Mouse (Mus musculus): ENCODE measurements around the gene Scmh1.
"Not testable (repeated sequence)": the region's sequence is repeated elsewhere in the genome, so short reads cannot be mapped to it uniquely, and the experiment has no call there.

Gene Scmh1

DNA sequence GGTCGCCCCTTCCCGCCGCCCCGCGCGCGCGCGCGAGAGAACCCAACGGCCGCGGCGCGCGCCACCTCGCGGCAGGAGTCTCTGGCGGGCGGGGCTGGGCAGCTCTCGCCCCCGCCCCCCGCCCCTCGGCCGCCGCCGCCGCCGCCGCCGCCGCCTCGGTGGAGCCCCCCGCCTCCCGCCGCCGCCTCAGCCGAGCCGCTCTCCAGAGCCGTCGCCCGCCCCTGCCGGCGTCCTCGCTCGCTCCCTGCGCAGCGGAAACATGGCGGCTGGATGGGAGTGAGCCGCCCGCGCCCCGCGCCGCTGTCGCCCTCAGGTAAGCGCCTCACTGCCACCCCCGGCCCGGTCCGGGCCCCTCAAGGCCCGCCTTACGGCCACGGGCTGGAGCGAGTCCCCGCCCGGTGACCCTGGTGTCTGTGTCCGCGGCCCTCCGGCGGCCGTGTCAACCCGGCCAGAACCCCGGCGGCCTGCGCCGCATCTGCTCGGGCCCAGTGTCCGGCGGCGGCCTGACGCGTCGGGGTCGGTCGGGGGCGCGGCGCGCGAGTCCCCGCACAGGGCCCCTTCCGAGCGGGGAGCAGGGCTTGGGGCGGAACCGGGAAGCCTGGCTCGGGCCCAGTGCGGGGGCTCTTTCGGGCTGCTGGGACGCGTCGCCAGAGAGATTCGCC lies at the start of gene Scmh1:
Gene Scmh1, plus strand, starts transcription at position 138 of the 662 bp plus-strand sequence.
- peak; percentile 75 for DNase-seq

DNA sequence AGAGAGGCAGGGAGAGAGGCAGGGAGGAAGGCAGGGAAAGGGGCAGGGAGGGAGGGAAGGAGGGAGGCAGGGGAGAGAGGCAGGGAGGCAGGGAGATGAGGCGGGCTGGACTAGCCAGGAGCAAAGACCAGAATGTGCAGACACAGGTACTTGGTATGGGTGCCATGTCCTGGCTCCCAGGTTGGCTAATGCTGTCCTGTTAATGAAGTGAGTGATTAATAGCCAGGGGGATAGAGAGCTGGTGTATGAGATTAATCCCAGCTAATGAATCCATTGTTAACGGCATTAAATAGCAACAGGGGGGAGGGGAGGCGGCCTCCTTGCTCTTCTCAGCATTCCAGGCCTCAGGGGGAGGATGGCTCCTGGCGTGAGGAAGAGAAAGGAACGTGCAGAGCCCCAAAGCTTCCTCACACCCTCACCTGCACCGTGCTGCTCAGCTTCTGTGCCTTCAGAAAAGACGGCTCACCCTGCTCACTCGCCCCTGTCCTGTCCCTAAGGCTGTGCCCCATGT lies 45.0 kb upstream of the Scmh1 start:
- no peak for DNase-seq

DNA sequence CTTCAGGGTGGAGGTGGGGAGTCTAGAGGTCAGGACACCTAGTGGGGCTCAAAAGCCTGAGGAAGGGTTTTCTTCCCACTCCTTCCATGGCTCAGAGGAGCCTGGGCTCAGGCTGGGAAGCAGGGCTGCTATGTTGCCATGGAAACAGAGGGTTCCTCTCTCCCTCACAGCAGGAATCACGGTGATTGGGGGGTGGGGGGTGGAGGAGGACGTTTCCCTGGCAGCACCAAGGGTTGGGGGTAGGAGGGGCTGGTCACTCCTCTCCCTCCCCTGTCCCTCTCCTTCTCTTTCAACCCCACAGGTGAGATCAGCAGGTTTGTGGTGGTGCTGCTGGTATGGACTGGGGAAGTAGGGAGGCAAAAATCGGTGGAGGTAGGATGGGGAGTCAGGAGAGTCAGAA lies 40.4 kb upstream of the Scmh1 start:
- DNase-seq, result peak; percentile 39

DNA sequence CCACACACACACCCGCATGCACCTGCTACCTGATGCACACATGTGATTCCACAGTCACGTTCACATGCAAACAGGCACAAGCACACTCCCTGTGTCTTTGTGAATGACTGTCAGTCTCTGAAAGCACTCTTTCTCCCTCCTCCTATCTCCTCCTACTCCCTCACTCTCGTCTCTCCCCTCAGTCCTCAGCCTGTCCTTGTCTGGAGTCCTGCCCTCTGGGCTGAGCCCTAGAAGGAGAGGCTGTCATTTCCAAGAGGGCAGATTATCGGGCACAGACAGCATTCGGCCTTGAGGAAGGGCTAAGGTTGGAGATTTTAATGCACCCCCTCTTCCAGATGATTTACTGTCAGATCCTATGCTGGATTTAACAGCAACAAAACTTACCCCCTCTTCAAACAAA lies 39.6 kb upstream of the Scmh1 start:
- DNase-seq, result no peak

DNA sequence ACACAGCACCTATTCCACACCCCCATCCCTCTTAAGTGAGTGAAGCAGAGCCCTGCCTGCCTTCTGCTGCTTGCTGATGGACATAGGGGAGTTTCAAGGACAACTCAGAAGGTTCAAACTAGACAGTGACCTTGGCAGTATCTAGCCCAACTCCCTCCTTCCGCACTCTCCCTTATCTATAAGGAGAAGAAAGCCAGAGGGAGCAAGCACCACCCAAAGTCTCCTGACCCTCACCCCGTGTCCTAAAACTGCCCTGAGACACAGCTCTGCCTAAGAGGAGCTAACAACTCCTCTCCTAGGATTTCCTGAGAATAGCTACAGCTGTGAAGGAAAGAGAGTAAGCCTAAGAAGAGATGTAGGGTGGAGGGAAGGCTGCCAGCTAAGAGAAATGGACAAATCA lies 37.0 kb upstream of the Scmh1 start:
- no peak for DNase-seq

DNA sequence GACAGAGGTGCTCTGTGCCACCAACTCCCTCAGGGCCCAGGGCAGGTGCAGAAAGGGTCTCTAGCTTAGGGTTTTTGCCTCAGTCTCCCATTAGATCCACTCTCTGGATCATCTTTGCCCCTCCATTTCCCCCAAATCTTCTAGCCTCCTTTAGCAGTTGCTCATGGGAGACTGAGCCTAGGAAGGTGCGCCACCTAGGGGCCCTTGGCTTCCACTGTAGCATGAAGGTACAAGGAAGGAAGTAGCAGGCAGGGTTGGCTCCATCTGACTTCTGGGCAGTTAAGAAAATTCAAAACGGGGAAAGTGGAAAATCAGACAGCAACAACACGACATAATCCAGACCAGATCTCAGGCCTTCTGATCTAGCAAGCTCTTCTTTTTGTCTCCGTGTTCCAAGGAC lies 36.4 kb upstream of the Scmh1 start:
- DNase-seq, result peak; percentile 84

DNA sequence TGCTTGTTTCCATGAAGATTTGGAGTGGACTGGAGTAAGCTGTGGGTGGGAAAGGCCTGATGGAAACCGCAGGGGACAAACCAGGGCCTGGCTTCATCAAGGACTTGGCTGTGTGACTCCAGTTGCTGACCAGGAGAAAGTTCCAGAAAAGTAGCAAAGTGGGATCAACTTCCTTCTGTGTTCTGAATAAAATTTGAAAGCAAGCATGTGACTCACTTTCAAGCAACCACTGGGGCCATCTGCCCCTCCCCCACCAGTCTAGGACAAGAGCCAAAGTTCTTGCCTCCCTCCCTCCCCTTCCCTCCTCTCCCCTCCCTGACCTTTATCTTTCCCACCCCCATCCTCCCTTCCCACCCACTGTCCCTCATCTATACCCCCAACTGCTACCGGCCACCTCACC lies 35.9 kb upstream of the Scmh1 start:
- no peak for DNase-seq

DNA sequence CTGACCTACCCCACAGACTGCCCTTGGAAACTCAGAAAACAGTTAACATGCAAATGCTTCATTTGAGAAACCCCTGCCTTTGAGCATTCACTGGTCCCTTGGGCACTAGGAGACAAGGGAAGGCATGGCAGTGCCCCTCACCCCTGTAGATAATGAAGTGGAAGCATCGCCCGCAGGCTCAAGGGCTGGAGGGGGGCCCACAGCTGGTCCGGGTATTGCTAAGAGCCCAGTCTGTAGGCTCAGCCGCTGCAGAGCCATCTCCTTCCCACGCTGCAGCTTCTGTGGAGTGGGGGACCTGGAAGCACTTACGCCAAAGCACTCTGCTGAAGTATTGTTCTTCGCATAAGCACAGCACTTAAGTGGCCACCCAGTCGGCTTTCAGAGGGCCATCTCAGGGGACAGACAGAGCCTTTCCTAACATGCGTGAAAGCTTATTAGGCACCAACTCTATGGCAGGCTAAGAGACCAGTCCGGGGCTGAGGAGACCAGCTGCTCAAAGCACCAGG lies 35.2 kb upstream of the Scmh1 start:
- DNase-seq, result peak; percentile 33

DNA sequence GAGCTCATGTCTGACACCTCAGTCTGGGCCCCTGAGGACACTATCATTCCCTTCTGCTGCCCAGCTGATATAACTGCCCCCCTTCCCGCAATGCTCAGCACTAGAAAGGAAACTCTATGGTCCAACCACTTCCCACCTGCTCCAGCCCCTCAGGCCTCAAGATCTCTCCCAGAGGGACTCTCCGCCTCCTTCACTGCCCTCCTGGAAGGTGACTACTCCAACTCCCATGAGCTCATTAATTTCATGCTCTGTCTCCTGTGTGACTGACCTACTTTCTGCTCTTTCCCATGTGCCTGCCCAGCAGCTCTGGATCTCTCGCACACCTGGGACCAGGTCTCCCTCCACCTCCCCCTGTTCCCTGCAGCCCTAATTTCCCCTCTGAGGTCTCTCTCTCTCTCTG lies 32.2 kb upstream of the Scmh1 start:
- no peak for DNase-seq

DNA sequence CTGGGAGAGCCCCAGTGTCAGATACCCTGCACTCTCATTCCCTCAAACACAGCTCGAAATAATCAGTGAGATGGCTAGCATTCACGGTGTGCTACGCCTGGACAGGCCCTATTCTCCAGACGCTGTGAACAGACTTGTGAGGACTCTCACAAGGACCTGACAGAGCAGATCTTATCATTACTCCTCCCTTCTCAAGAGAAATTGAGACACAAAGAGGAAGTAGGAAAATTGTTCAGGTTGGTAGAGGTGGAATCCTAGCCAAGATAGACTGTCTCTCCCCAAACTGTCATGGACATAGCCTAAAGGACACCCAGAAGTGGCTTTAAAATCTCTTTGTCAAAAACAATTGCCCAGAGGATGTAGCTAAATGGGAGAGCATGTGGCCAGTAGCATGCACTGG lies 31.3 kb upstream of the Scmh1 start:
- DNase-seq, result no peak

DNA sequence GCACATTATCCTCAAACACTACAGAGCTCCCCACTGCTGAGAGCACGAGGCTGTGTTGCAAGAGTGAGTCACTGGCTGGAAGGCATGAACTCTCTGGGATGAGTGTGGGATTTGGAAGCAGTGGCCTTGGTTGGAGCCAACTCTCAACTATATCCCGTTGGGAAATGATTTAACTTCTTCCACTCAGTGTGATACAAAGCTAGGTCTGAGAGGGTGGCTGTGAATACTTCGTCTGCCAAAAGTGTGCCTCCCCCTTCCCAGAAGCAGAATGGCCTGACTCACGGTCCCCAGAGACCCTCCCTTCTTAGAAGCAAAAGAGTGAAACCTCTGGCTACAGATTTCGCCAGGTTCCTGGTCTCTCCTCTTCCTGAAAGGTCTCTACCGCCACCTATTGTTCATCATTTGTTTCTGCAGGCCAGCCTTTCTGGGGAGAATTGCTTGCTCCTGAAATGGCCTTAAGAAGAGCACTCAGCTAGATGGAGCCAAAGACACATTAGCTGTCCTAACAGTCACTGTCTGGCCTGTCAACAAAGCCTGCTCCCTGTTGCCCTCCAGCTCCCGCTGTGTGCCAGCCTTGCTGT lies 24.2 kb upstream of the Scmh1 start:
- peak; percentile 33 for DNase-seq

DNA sequence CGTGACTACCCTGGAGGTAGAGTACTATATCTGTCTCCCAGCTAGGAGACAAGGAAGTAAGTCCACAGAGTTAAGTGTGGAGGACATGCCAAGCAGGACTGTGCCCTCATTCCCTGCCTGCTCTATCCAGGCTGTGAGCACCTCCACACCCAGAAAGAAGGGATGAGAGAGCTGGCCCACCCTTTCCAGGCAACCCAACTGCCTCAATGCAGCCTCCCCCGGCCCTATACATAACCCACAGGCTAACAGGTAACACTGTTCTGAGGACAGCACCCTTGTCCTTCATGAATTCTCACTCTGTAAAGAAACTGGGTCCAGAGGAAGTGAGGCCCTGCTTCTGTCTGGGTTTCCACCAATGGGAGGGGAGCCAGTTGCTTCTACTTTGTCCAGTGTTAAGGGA lies 19.6 kb upstream of the Scmh1 start:
- DNase-seq, result no peak

DNA sequence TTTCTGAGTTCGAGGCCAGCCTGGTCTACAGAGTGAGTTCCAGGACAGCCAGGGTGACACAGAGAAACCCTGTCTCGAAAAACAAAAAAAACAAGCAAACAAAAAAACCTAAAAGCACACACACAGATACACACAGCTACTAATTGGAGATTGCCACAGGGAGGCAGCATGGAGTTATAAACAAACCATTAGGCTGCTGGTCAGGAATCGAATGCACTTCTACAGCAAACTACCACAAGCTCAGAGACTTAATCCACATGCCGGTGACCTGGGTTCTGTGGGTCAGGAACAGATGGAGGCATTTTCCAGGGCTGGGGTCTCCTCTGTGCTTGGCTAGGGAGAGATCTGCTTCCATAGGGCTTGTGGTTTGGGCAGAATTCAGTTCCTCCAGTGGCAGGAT lies 17.6 kb upstream of the Scmh1 start:
- no peak for DNase-seq

DNA sequence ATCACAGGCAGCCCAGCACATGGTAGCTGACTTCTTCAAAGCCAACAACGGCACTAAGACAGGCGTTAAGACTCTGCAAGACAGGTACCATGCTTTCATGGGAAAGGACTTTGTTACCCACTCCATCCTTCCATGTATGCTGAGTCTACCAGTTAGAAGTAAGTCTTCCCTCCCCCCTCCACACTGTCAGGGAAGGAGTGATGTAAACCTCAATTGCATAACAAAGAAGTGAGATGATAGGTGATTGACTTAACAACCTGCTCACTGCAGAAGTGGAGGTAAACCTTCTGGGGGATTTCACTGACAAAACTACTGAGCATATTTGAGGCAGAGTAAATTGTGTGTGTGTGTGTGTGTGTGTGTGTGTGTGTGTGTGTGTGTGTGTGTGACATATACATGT lies 17.1 kb upstream of the Scmh1 start:
- no peak for DNase-seq

DNA sequence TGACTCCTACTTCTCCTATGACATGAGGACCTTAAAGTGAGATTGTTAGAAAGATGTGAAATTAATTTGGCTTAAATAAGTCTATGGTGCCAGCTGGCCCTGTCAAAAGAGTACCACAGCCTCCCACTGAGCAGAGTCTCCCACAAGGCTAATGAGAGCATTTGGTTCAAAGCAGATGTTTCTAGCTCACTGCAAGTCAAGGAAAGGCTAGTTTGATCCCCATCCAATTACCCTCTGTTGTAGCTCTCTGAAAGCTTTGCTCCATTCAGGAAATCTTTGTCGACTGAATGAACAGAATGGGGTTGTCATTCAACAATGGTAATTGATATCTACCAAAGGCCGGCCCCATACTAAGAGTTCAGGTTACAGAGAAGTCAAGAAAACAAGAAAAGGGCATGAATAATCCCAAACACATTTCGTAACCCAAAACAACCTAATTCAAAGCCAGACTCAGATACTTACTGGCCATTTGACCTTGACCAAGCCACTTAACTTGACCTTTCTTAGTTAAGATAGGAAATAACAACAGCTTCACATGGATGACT lies 16.0 kb upstream of the Scmh1 start:
- DNase-seq, result no peak

DNA sequence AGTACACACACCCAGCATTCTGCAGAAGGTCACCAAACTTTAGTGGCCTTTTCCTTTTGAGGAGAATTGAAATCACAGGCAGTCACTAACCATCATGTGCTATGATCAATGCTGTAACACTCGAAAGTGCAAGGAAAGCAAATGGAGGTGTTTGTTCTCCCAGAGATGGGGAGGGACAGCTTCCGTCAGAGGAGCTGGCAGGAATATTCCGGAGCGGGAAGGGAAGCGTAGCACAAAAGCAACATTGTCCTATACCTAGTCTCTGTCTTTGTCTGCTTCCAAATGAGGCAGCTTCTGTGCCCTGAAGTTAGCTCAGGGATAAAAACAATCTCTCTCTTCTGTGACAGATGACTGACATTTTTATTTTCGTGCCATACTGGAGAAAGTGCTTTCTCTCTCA lies 15.5 kb upstream of the Scmh1 start:
- no peak for DNase-seq

DNA sequence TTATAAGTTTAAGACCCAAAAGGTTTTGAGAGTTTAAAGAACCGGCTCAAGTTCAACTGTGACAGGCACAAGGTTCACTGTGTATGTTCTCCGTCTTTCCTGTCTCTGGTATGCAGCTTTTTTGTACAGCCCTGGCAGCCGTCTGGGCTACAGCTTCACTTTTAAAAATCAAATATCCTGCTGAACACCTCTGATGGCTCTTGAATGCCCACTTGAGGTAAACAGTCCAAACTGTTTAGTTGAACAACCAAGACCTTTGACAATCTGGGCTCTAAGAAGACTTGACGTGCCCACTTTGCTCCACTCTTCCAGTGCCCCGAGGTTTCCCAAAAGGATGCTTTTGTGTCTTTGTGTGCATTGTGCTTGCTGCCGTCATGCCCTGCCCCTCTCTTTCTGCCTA lies 13.5 kb upstream of the Scmh1 start:
- DNase-seq, result no peak

DNA sequence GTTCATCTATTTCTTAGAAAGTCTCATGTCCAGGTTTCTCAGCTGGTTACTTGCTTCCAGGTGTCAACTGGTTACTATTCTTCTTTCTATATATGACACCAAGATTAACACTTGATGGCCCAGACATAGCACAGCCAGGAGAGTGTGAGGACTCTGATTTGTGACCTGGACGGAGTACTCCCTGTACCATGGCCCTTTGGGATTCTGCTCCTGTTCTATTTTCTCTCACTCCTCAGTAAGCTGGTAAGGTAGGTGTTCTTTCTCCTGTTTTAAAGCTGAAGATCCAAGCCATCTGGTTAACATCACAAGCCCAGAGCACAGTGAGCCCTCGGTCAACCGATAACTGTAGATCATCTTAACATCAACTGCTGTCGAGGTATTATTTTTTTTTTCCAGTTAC lies 12.7 kb upstream of the Scmh1 start:
- DNase-seq, result no peak

DNA sequence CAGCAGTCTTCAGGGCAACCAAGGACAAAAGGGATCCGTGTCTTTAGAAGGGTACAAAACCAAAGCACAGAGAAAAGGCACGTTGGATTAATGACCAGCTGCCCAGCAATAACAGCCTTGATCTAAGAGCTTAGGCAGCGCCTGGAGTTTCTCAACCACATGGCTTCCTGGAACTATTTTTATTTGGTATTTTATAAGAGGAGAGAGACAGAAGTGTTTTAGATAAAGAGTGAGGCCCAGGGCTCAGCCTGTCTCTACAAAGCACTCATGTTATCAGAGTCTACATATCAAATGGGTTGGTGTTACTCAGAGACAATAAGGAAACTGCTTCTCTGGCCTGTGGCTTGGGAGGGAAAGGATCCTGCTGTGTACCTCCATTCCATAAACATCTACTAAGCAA lies 12.3 kb upstream of the Scmh1 start:
- no peak for DNase-seq

DNA sequence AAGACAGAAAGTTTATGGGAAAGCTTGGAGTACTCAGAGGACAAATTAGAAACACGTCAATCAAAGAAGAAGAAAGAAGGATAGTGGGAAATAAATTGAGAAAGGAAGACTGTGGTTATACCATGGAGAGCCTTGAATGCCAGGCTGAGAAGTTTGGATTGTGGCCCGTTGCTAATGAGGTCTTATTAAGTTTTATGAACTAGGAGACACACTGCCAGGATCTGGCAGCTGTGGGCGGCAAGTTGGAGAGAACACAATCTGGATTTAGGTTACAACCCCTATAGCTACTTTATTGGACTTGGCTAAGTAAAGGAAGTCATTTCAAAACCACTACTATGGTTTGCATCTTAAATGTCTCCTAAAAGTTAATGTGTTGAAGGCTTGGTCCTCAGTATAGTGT lies 4.8 kb upstream of the Scmh1 start:
- DNase-seq, result no peak

DNA sequence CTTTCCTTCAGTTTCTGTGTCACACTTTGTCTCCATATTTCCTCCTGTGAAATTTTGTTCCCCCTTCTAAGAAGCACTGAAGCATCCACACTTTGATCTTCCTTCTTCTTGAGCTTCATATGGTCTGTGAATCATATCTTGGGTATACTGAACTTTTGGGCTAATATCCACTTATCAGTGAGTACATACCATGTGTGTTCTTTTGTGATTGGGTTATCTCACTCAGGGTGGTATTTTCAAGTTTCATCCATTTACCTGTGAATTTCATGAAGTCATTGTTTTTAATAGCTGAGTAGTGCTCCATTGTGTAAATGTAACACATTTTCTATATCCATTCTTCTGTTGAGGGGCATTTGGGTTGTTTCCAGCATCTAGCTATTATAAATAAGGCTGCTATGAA lies 3.0 kb upstream of the Scmh1 start:
- DNase-seq, result not testable (repeated sequence)

DNA sequence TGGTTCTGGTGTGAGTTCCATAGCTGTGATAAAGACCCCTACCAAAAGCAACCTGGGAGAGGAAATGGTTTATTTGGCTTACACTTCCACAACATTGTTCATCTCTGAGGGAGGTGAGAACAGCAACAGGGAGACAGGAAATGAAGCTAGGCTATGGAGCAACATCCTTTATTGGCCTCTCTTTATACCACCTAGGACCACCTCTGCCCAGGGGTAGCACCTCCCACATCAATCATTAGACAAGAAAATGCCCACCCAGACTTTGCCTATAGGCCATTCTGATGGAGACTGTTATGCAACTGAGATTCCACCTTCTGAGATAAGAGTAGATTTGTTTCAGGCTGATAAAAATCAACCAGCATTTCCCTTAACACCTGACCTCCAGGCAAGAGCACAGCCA lies 834 bp upstream of the Scmh1 start:
- DNase-seq, result no peak

DNA sequence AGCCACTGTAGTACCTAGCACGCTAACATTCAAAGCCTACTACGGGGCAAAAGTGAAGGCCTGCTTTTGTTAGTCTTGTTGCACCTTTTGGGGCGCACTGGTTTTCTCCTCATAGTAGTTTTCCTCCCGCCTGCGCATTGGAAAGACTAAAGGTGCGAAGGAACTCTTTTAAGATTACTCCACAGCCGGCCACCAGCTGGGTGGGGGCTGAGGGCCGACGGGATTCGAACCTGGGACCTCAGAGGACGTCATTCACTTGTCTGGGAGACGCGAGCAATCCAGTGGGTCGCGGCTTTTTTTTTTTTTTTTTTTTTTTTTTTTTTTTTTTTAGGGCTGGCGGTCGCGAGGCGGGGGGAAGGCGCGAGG lies 320 bp upstream of the Scmh1 start:
- DNase-seq, result no peak

DNA sequence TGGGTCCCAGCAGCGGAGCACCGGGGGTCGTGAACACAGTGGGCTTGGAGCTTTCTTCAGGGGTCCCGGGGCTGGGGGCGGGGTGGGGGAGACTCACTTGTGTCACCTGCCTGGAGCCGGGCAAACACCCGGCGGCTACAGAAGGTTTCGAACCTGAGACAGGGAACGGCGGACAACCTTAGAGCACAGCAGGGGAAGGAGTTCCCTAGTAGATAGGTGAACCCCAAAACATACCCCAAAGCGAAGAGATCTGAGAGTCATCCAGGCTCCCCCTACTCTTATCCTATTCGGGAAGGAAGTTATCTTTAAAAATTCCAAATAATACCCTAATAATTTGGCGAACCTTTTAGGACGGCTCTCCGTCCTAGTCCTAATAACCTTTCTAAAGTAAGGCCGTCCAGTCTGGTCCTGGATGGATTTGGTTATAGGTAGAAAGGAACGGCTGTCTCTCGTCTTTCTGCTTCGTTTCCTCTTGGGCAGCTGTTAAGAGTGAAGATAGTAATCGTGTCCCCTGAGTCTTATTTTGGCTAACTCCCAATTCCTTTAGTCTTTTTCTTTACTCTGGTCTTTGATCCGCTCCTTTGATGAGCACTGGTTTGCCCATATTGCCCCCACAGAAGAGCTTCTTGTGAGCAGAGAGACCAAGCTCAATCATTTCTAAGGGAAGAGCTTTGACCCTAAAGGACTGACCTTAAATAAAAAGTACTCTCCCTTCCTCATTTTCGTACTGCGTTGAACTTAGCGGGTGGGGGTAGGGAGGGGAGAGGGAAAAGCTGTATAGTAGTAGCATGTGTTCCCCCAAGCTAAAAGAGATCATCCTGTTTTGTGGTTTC lies 941 bp downstream of the Scmh1 start:
- DNase-seq, result no peak

Data from right cerebral cortex, postnatal 14 days (tissue).